Mouse (Mus musculus) splenic B cell, adult 2 months (primary cell): ENCODE measurements around the gene Adgrv1.

Experiments
- DNase-seq: peaks from one replicate; pipeline ENCODE4 v3.0.0-alpha.2; 2011; ENCODE audit warnings: low read depth, low spot score
- H3K27me3 ChIP-seq: 2 replicates; pipeline ENCODE4 v1.6.1; 2012; ENCODE audit warnings: mild to moderate bottlenecking, low read length, moderate library complexity, mixed read lengths; ENCODE audit not compliant: control insufficient read depth, poor library complexity, insufficient read depth, severe bottlenecking
- H3K36me3 ChIP-seq: 2 replicates; pipeline ENCODE4 v1.6.1; 2012; ENCODE audit warnings: mild to moderate bottlenecking, low read length, moderate library complexity, mixed read lengths; ENCODE audit not compliant: control insufficient read depth, poor library complexity, insufficient read depth, severe bottlenecking

Adgrv1 gene

DNA sequence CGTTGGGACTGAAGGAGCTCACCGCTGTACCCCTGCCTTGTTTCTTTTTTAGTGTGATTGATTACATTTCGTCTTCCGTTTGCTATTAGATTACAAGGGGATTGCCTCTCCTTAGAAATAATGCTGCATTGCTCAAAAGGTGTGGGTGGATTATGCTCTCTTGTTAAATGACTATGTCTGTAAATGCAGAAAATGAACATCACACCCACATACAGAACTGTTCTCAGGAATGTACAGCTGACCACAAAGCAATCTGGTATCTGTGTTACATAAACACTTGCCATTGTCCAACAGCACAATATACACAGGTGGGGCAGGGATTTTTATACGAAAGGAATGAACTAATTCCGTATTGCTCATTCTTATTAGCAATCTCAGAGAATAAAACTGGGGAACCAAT, 465.5 kb downstream of the Adgrv1 start:
- no peaks in the 10 kb centered on the region for H3K27me3 ChIP-seq
- no peak for DNase-seq
- no peaks in the 10 kb centered on the region for H3K36me3 ChIP-seq

- DNase-seq, result no peak
- Histone ChIP-seq H3K27me3 (no peaks in the 10 kb centered on the region), H3K36me3 (no peaks in the 10 kb centered on the region)
Observed at GRCm38 (mm10) chr13:81159808-81160207, 473.1 kb downstream of the Adgrv1 start.

DNA sequence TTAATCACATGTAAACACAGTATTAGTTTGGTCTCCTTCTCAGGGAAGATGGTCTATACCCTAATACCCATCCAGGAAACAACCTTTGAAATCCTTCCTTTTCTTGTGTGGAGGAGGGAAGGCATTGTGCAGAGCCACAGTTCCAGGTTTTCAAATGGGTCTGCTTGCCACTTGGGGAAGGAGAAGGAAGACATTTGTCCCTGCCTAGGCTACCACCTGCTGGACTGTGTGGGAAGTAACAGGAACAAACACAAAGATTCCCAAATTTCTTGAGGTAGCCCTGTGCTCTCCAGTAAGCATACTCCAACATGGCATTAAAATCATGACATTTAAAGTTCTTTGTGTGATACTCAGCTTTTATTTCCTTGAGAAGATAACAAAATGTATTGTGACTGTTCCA, 477.6 kb downstream of the Adgrv1 start:
- Histone ChIP-seq H3K36me3 (no peaks in the 10 kb centered on the region), H3K27me3 (no peaks in the 10 kb centered on the region)
- DNase-seq, result peak; percentile 18

DNA sequence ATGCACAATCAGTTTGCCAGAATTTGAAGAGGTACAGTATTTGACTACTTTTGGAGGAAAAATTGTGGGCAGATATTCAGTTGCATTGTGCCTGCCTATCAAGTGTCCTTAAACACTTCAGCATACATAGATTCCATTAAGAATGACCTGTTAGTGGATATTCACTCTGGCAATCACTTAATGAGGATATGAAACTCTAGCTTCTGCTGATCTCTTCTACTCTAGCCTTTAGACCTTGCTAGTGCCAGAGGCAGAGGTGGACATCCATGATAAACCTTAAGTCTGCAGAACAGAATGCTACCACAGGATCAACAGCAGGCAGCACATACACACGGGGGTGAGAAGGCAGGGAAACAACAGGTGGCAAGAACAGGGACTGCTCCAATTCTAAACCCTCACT, 488.5 kb downstream of the Adgrv1 start:
- Histone ChIP-seq H3K36me3 (no peaks in the 10 kb centered on the region), H3K27me3 (no peaks in the 10 kb centered on the region)
- no peak for DNase-seq

GRCm38 (mm10) chr13:81142268-81142884, 490.6 kb downstream of the Adgrv1 start:
- Histone ChIP-seq H3K27me3 (no peaks in the 10 kb centered on the region), H3K36me3 (no peaks in the 10 kb centered on the region)
- no peak for DNase-seq

DNA sequence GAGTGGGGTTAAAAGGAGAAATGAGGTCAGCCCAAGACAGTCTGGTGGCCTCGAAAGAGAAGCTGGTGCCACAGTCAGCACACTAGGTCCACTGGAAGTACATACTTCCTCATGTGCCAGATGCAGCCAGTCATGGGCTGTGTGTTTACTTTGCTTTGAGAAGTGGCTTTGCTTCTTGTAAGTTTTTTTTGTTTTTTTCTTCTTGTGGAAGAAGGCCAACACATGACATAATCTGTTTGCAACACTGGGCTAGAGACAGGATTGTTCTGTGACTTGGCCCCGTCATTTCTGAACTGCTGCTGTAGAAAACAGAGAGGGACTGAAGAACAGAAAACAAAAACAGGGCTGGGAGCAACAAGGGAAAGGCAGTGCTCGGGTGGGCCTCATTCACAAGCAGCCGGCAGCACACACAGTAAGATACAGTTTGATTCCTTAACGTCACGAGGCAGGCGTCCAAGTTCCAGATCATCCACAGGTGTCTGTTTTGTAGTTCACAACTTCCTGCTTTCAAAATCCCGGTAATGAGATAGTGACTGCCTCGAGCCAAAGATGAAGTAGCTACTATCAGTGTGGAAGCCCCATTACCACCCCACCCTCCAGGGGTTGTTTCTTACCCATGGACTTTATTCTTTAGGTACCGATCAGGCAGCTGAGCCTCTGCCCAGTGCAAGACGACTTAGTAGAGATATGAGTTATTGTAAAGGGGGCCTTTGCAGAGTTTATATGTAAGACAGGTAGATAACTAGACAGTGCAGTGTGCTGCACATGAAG, 496.1 kb downstream of the Adgrv1 start:
- H3K36me3 ChIP-seq, result no peaks in the 10 kb centered on the region
- DNase-seq, result no peak
- no peaks in the 10 kb centered on the region; the same call in 1 of the 2 replicates for H3K27me3 ChIP-seq

DNA sequence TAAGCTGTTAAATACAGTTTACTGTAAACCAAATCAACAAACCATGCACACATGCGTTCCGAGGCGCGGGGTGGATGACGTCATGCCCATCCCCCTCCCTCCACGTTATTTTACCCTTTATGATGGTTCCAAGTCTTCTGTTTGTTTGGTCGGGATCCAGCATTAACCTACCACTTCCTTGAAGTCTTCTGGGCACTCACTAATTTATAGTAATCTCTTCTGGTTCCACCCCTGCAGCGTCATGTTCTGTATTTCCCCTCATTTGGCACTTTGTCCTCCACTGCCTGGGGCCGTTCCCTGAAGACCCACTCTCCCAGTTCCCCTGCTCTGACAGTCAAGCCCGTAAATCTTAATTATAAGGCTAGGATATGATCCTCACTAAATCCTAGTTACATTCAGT, 497.0 kb downstream of the Adgrv1 start:
- Histone ChIP-seq H3K27me3 (no peaks in the 10 kb centered on the region; the same call in 1 of the 2 replicates), H3K36me3 (no peaks in the 10 kb centered on the region)
- no peak for DNase-seq

DNA sequence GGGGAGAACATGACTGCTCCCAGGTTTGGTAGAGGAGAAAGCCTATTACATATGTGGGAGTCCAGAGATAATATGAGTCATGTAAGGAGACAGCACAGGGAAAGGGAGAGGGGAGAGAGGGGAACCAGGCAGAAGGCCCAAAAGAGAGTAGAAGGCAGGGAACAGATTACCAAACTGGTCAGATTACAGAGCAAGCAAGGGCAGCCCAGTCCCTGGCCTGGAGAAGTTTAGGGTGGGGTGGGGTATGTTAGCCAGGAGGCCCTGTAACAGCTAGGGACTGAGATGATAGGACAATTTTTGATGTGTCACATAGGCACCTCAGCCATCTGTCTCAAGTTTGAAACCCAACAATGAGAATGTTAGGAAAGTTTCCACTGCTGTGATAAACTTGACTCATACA, 498.5 kb downstream of the Adgrv1 start:
- Histone ChIP-seq H3K27me3 (no peaks in the 10 kb centered on the region; the same call in 1 of the 2 replicates), H3K36me3 (no peaks in the 10 kb centered on the region)
- DNase-seq, result no peak

GRCm38 (mm10) chr13:81133336-81133735, 499.6 kb downstream of the Adgrv1 start:
- Histone ChIP-seq H3K36me3 (no peaks in the 10 kb centered on the region), H3K27me3 (no peaks in the 10 kb centered on the region; the same call in 1 of the 2 replicates)
- DNase-seq, result no peak

DNA sequence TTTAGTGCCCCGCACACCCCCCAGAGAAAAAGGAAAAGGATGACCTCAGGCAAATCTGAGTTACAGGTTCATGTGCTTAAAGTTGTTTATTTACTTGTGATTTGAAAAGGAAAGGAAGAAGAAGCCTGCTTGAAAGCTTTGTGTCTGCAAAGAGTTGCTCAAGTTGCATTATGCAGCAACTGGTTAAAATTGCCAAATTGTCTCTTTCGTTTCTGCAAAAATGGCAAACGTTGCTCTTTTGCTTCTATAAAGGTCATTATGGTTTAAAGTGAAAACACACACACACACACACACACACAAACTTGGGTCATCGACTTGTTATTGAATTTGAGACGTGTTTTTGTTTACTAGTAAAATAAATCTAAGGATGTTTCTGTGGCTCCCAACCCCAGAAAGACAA, 500.3 kb downstream of the Adgrv1 start:
- H3K36me3 ChIP-seq, result no peaks in the 10 kb centered on the region
- no peak for DNase-seq

GRCm38 (mm10) chr13:81131860-81132259, 501.1 kb downstream of the Adgrv1 start:
- Histone ChIP-seq H3K27me3 (no peaks in the 10 kb centered on the region; the same call in 1 of the 2 replicates), H3K36me3 (no peaks in the 10 kb centered on the region)
- DNase-seq, result no peak

More for the DNA sequence above, 500.3 kb downstream of the Adgrv1 start:
- H3K27me3 ChIP-seq, result no peaks in the 10 kb centered on the region; the same call in 1 of the 2 replicates

DNA sequence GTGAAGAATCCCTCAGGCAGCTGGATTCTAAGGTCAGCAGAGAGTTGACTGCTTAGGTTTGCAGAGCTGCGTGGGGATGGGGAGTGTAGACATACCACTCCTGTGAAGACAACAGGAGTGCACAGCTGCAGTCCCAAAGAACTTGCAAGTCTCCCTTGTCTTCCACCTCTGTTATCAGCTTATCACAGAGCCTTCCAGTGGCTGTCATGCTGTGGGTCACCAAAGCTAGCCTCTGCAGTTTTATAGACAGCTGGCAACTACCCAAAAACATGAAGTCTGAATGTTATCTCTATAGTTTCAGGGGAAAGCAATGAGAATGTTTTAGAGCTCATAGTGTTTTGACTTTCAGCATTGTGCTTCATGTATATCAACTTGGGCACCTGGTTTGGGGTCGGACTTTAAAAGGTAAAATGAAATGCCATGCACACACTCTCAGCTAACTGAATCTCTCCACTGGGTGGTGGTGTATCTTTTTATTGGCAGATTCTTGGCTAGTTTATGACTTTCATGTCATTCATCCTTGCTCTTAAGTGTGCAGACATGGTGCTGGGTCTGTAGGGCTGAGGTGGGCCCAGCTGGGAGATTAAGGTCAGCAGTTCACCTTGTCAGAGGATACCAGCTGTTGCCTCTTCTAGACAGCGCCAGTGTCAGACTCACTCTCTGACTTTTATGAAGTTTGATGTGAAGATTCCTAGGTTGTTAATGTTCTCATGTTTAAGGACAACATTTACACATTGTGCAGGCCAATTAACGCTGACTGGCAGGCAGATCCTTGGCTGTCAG, 502.0 kb downstream of the Adgrv1 start:
- no peaks in the 10 kb centered on the region for H3K36me3 ChIP-seq
- H3K27me3 ChIP-seq, result no peaks in the 10 kb centered on the region; the same call in 1 of the 2 replicates
- DNase-seq, result no peak

GRCm38 (mm10) chr13:81125846-81126245, 507.1 kb downstream of the Adgrv1 start:
- Histone ChIP-seq H3K27me3 (no peaks in the 10 kb centered on the region), H3K36me3 (no peaks in the 10 kb centered on the region)
- DNase-seq, result no peak

DNA sequence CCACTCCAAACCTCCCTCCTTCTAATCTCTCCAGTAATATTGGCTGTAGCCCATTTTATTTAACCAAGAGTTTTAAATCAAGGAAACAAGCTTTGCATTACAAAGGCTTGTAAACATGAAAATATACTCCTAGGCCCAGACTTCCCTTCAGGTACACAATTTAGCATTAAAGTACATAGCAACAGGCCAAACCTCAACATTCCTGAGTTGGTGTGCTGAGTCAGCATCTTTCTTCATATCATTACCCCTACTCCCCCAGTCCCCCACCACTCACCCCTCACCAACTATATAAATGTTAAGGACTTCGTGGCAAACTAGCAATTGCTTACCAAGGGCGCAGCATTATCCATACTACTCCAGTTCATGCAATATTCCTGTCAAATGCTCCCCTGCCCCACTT, 510.7 kb downstream of the Adgrv1 start:
- Histone ChIP-seq H3K27me3 (no peaks in the 10 kb centered on the region), H3K36me3 (no peaks in the 10 kb centered on the region)
- DNase-seq, result no peak

DNA sequence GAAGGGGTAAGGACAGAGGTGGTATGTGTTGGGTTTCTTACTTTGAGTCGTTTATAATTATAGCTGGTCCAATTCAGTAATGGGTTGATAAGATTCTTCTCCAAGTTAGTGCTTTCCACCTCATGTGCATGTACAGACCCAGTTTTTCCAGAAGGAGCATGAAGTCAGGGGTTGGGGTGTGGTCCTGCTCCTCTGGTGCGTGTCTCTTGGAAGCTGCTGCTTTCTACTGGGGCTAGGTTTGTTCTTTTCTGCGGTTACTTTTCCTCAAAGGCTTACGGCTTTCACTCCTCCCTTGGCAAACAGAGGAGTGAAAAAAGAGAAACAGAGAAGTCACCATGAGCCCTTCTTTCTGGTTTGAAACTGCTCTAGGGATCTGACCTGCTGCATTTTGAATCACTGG, 522.5 kb downstream of the Adgrv1 start:
- Histone ChIP-seq H3K36me3 (no peaks in the 10 kb centered on the region), H3K27me3 (no peaks in the 10 kb centered on the region)
- no peak for DNase-seq
